Mouse (Mus musculus) hindbrain, embryonic 13.5 days (tissue): ENCODE results near the gene 4930442H23Rik. TPM values are rescaled to one million over a fixed set of nuclear protein-coding genes. Genes with fewer than 3 reads are reported as not detected.
"Not testable (repeated sequence)": the region's sequence is repeated elsewhere in the genome, so short reads cannot be mapped to it uniquely, and the experiment has no call there.

Experiments
- ATAC-seq: fragments of 200-750 bp; cut with Nextera tagmentation; 2 replicates; pipeline ENCODE4 v1.8.0; 2017; ENCODE audit warnings: moderate TSS enrichment; ENCODE audit not compliant: low FRiP score
- H3K27ac ChIP-seq: fragments of 300-500 bp; sonication (generic); 2 replicates; pipeline ENCODE4 v1.5.1; 2015; ENCODE audit warnings: inconsistent platforms, mild to moderate bottlenecking, moderate library complexity
- H3K27me3 ChIP-seq: fragments of 300-500 bp; sonication (generic); 2 replicates; pipeline ENCODE4 v1.6.1; 2015; ENCODE audit warnings: mild to moderate bottlenecking, inconsistent platforms
- H3K36me3 ChIP-seq: fragments of 300-500 bp; sonication (generic); 2 replicates; pipeline ENCODE4 v1.6.1; 2015; ENCODE audit warnings: mild to moderate bottlenecking, inconsistent platforms
- H3K4me1 ChIP-seq: fragments of 300-500 bp; sonication (generic); replicated peaks from 2 replicates; pipeline ENCODE4 v1.6.1; 2015; ENCODE audit warnings: inconsistent platforms
- H3K4me2 ChIP-seq: fragments of 300-500 bp; sonication (generic); 2 replicates; pipeline ENCODE4 v1.6.1; 2015; ENCODE audit warnings: inconsistent platforms, mild to moderate bottlenecking, moderate library complexity
- H3K4me3 ChIP-seq: fragments of 300-500 bp; sonication (generic); 2 replicates; pipeline ENCODE4 v1.5.1; 2015; ENCODE audit warnings: mild to moderate bottlenecking, inconsistent platforms
- H3K9ac ChIP-seq: fragments of 300-500 bp; sonication (generic); 2 replicates; pipeline ENCODE4 v1.6.1; 2015; ENCODE audit warnings: mild to moderate bottlenecking, inconsistent platforms
- H3K9me3 ChIP-seq: fragments of 300-500 bp; sonication (generic); 2 replicates; pipeline ENCODE4 v1.6.1; 2016; ENCODE audit warnings: inconsistent platforms
- WGBS: fragments of 180-500 bp; shearing (Covaris S2); methylation state at CpG from one replicate; pipeline ENCODE4 v1.1.7; 2015; 5-methylcytosine and 5-hydroxymethylcytosine counted together
- polyA plus RNA-seq: library from polyadenylated mRNA; unstranded; fragments of >200 nt; fragmentation: Nextera tagmentation; extraction: Ambion mirVana; gene quantifications from 2 replicates; pipeline ENCODE4 v1.2.1, GENCODE M21; 2015

Gene 4930442H23Rik
- polyA plus RNA-seq, 1 experiment from 2014 or later, result 0.13 TPM

GRCm38 (mm10) chr10:81174617-81175344, 8.9 kb downstream of the 4930442H23Rik start:
- Histone ChIP-seq H3K4me2 (peak overlapping the region; percentile 97), H3K36me3 (peaks cover 25% of the 10 kb centered on the region), H3K27ac (peak overlapping the region; percentile 98), H3K4me3 (peak overlapping the region; percentile 38), H3K9me3 (no peaks in the 10 kb centered on the region), H3K4me1 (peaks cover 63% of the 10 kb centered on the region), H3K9ac (peak overlapping the region; percentile 75), H3K27me3 (no peaks in the 10 kb centered on the region)
- under 1% methylated on average over 29 of the region's 29 CpGs for WGBS
- ATAC-seq, result peak; percentile 69

DNA sequence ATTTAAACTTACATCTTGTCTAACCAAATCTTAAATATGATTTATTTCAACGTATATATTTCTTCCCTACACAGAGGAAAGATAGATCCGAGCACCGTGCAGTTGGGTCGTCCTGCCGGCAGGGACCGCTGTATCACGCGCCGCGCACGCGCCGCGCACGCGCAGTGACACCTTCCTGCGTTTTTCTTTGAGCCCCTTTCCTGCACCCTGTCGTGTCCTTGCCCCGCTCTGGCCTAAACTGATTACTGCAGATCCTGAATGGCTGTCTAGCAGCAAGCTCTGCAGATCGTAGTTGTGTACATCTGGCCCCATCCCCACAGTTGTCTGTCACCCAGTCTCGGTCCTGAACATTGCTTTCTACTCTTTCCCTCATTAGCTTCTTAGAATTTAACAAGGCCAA, 10.5 kb downstream of the 4930442H23Rik start:
- Histone ChIP-seq H3K4me3 (peak overlapping the region; percentile 18; the same call in 1 of the 2 replicates), H3K9me3 (no peaks in the 10 kb centered on the region), H3K36me3 (peaks cover 8% of the 10 kb centered on the region), H3K4me2 (peak overlapping the region; percentile 97), H3K9ac (peak overlapping the region; percentile 58), H3K4me1 (peaks cover 58% of the 10 kb centered on the region), H3K27me3 (no peaks in the 10 kb centered on the region), H3K27ac (peak overlapping the region; percentile 98)
- 0 out of 2 replicates have a peak, but pooled peaks have one; percentile 6 for ATAC-seq
- WGBS, result 3% methylated on average over 21 of the region's 21 CpGs

DNA sequence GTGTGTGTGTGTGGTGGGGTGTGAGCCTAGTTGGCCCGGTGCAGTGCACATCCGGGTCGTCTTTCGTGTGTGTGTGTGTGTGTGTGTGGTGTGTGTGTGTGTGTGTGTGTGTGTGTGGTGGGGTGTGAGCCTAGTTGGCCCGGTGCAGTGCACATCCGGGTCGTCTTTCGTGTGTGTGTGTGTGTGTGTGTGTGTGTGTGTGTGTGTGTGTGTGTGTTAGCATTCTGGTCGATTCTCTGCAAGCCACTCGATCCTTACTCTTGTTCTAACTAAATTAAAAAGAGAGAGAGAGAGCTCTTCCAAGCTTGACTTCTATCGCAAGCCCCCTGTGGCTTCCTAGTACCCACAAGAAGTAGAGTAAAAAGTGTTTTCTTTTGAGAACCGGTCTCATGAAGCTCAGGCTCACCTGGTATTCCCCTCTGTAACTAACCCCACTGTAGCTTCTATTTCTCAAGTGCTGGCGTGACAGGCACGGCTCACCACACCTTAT, 14.2 kb downstream of the 4930442H23Rik start:
- H3K4me3 ChIP-seq, ATAC-seq, H3K36me3 ChIP-seq, H3K27me3 ChIP-seq, H3K9ac ChIP-seq, H3K27ac ChIP-seq, H3K9me3 ChIP-seq: not testable (repeated sequence)
- H3K4me2 ChIP-seq, result peak overlapping the region; percentile 87; the same call in 1 of the 2 replicates
- H3K4me1 ChIP-seq, result peaks cover 58% of the 10 kb centered on the region
- 61% methylated on average over 6 of the region's 14 CpGs for WGBS

GRCm38 (mm10) chr10:81168521-81169244, 15.0 kb downstream of the 4930442H23Rik start:
- peaks cover 52% of the 10 kb centered on the region for H3K4me1 ChIP-seq
- peak overlapping the region; percentile 88 for H3K4me3 ChIP-seq
- peak; percentile 22; the same call in 1 of the 2 replicates for ATAC-seq

DNA sequence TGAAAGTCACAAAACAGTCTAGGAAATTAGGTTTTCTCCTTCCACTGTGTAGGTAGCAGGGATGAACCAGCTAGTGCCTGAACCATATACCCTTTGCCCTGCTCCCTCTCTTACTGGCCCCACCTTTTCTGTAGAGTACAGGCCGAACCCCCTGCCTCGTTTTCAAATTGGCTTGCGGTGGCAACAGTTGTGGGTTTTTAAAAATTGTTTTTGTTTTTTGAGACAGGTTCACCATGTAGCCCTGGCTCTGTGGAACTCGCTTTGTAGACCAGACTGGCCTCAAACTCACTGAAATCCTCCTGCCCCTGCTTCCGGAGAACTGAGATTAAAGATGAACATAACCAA, 15.6 kb downstream of the 4930442H23Rik start:
- Histone ChIP-seq H3K9ac (peak overlapping the region; percentile 72), H3K4me3 (peak overlapping the region; percentile 88), H3K9me3 (no peaks in the 10 kb centered on the region), H3K4me2 (peak overlapping the region; percentile 87), H3K27ac (peak overlapping the region; percentile 83), H3K4me1 (peaks cover 46% of the 10 kb centered on the region), H3K36me3 (peaks cover 17% of the 10 kb centered on the region), H3K27me3 (no peaks in the 10 kb centered on the region)
- 6% methylated on average over 5 of the region's 5 CpGs for WGBS
- ATAC-seq, result peak; percentile 55

More at GRCm38 (mm10) chr10:81168521-81169244, 15.0 kb downstream of the 4930442H23Rik start:
- Histone ChIP-seq H3K27ac (peak overlapping the region; percentile 83), H3K4me2 (peak overlapping the region; percentile 87), H3K36me3 (peaks cover 14% of the 10 kb centered on the region), H3K27me3 (no peaks in the 10 kb centered on the region), H3K9ac (peak overlapping the region; percentile 72), H3K9me3 (no peaks in the 10 kb centered on the region)
- 6% methylated on average over 28 of the region's 29 CpGs for WGBS

DNA sequence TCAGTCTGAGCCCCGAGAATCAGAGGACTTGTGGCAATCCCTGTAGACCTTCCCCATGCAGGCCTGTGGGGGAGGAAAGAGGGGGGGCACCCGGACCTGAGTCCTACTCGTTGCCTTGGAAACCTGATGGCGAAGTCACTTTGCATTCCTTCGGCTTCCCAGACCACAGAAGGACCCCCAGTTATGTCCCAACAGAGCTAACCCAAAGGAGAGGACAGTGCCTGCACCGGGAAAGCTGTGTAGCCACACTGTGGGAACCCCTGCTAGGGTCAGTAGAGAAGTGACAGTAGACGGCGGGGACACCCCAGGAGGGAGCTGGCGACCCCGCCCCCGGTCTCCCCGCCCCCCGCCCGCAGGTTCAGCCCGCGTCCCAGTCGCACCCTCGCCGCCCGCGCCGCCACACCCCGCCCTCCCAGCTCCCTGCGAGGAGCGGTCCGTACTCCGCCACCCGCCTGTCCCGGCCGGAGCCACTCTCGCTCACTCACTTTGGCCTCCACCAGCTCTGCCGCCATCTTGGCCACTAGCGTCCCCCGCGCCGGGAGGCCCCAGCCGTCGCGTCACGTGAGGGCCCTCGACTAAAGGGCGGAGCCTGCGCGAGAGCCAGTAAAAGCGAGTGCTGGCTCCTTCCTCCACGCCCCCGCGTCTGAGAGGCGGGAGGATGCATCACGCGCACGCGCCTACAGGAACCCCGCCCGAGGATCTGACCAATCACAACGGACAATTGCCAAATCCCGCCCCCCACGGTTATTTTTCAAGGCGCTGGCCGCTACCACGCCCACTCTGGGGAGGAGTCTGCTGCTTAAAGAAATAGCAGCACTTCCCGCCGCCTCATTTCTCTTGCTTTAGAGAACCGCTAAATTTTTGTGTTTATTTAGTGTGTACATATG, 16.2 kb downstream of the 4930442H23Rik start, which contains the start of gene Pias4:
Gene Pias4 (minus strand): TSS at position 724 of the 887 bp plus-strand sequence.
- Histone ChIP-seq H3K4me3 (peak within 1 kb of the TSS; percentile 88), H3K4me2 (peak within 1 kb of the TSS; percentile 87), H3K9me3 (no peaks in the 10 kb centered on the region), H3K27ac (peak within 1 kb of the TSS; percentile 83), H3K27me3 (no peaks in the 10 kb centered on the region), H3K36me3 (peaks cover 22% of the 10 kb centered on the region), H3K9ac (peak within 1 kb of the TSS; percentile 85), H3K4me1 (peaks cover 44% of the 10 kb centered on the region)
- under 1% methylated on average over 58 of the region's 64 CpGs for WGBS
- ATAC-seq, result peak; percentile 91

GRCm38 (mm10) chr10:81165118-81165517, 18.5 kb downstream of the 4930442H23Rik start:
- no peak for ATAC-seq
- no peaks in the 10 kb centered on the region for H3K9me3 ChIP-seq

DNA sequence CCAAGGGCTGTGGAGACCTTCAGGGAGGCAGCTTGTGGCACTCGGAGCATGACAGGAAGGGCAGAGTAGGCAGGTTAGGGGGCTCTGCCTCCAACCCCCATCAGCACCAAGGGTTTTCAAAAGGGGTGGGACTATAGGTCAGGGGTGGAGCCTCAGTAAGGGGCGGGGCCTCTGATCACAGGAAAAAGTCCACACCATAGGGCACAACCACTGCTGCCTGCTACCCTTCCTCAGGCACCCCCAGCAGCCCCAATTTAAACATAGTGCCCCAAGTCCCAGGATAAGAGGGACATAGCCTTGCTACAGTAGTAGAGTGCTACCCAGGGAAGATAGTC, 21.4 kb downstream of the 4930442H23Rik start:
- peaks cover 70% of the 10 kb centered on the region for H3K36me3 ChIP-seq
- WGBS, result 76% methylated on average over 2 of the region's 2 CpGs

More at GRCm38 (mm10) chr10:81165118-81165517, 18.5 kb downstream of the 4930442H23Rik start:
- no peaks in the 10 kb centered on the region for H3K27me3 ChIP-seq
- H3K4me1 ChIP-seq, result peaks cover 59% of the 10 kb centered on the region
- no peak overlapping the region for H3K4me2 ChIP-seq
- H3K27ac ChIP-seq, result no peak overlapping the region
- H3K9ac ChIP-seq, result peak overlapping the region; percentile 39; the same call in 1 of the 2 replicates
- H3K36me3 ChIP-seq, result peaks cover 45% of the 10 kb centered on the region
- H3K4me3 ChIP-seq, result no peak overlapping the region
- 83% methylated on average over 8 of the region's 8 CpGs for WGBS

DNA sequence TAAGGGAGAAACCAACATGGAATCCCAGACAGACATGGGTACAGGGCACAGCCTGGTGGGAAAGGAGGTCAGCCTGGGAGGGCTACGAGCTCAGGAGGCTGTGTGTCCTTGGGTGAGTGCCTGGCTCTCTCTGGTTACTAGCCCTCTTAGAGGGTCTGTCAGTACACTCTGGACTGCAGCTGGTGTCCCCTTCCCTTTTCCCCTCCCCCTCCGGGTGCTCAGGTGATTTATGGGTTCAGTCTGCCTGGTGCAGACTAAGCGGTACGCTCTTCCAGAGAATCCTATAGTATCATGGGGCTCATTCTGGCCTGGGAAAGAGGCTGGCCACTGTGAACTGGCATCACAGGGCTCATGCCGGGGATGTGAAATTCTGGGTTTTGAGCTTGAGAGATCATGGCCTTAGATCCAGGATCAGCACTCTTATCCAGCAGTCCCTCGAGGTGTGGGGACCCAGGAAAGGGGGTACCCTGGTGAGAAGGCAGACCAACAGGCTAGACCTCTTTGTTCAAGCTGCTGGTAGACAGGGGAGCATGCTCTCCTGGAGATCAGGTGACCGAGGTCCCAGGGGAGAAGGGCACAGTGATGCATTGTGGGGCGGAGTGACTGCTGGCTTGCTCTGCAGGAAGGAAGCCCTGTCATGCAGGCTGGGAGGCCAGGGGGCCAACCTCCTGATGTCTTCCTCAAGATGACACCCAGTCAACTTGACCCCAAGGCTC, 21.9 kb downstream of the 4930442H23Rik start:
- Histone ChIP-seq H3K9me3 (no peaks in the 10 kb centered on the region), H3K36me3 (peaks cover 75% of the 10 kb centered on the region), H3K9ac (0 out of 2 replicates have a peak overlapping the region, but pooled peaks have one; percentile 15), H3K4me1 (peaks cover 42% of the 10 kb centered on the region), H3K27me3 (no peaks in the 10 kb centered on the region), H3K4me2 (no peak overlapping the region), H3K4me3 (no peak overlapping the region), H3K27ac (peak overlapping the region; percentile 55)
- 74% methylated on average over 8 of the region's 8 CpGs for WGBS
- ATAC-seq, result no peak

More for the DNA sequence above, 21.4 kb downstream of the 4930442H23Rik start:
- Histone ChIP-seq H3K9ac (peak overlapping the region; percentile 9; the same call in 1 of the 2 replicates), H3K9me3 (no peaks in the 10 kb centered on the region), H3K4me1 (peaks cover 45% of the 10 kb centered on the region), H3K27ac (peak overlapping the region; percentile 55; the same call in 1 of the 2 replicates), H3K27me3 (no peaks in the 10 kb centered on the region), H3K4me3 (no peak overlapping the region), H3K4me2 (no peak overlapping the region)
- ATAC-seq, result no peak

DNA sequence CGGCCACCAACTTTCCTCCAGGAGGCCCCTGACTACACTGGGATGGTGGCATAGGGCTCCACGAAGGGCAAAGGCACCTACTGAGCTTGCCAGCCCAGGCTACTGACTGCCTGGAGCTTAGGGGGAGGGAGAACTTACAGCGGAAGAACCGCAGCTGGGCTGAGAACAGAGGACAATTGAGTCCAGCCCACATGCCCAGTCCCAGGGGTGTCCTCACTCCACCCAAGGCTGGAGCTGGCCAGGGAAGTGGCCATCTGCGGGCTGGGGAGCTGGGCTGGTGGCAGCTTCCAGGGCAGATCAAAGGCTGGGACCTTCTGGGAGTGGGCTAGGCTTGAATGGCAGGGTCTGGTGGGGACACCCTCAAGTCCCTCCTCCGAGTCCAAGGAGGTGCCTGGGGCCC, 28.9 kb downstream of the 4930442H23Rik start:
- Histone ChIP-seq H3K27me3 (no peaks in the 10 kb centered on the region), H3K36me3 (peaks cover 83% of the 10 kb centered on the region), H3K9ac (no peak overlapping the region), H3K4me3 (no peak overlapping the region), H3K27ac (no peak overlapping the region), H3K4me2 (no peak overlapping the region), H3K9me3 (no peaks in the 10 kb centered on the region), H3K4me1 (no peaks in the 10 kb centered on the region)
- 83% methylated on average over 6 of the region's 6 CpGs for WGBS
- no peak for ATAC-seq

DNA sequence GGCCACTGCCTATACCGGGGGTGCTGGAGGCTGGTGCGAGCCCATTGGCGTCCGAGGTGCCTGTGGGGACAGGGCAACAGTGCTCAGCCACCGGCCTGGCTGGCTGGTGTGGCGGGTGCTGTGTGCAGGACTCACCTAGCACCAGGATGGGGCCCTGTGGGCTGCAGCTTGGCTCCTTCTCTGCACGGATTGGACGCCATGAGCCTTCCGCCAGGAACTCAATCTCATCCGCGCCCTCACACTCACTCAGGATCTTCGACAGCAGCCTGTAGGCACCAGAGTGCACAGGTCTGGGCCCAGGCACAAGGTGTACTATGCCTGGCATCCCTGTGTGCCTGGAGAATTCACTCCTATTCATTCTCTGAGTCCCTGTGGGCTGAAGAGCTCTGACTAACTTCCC, 29.3 kb downstream of the 4930442H23Rik start:
- Histone ChIP-seq H3K27me3 (no peaks in the 10 kb centered on the region), H3K4me2 (no peak overlapping the region), H3K4me3 (no peak overlapping the region), H3K4me1 (no peaks in the 10 kb centered on the region), H3K27ac (no peak overlapping the region), H3K9me3 (no peaks in the 10 kb centered on the region), H3K36me3 (peaks cover 86% of the 10 kb centered on the region), H3K9ac (no peak overlapping the region)
- no peak for ATAC-seq
- 93% methylated on average over 12 of the region's 12 CpGs for WGBS
